Mouse (Mus musculus): ENCODE measurements at regions not wholly inside any gene's neighbourhood (a gene's known extent, or its start where the extent isn't known, plus 50 kb on each side); places are given as distances from the start of the nearest gene placed in this dataset.

- Histone ChIP-seq H3K27ac (no peak overlapping the region), H3K4me1 (no peaks in the 10 kb centered on the region), H3K4me3 (no peak overlapping the region), H3K4me2 (no peak overlapping the region), H3K9ac (no peak overlapping the region), H3K36me3 (no peaks in the 10 kb centered on the region), H3K27me3 (no peaks in the 10 kb centered on the region), H3K9me3 (no peaks in the 10 kb centered on the region)
- ATAC-seq (ENCODE audit: insufficient number of reproducible peaks, low FRiP score, low TSS enrichment, low read depth) = no peak
- 82% methylated on average over 2 of the region's 2 CpGs for WGBS
These were observed 549.6 kb upstream of the Lcorl start for GRCm38 (mm10) chr5:46406969-46407368.

GRCm38 (mm10) chr5:46406404-46406803 is 549.0 kb upstream of the Lcorl start:
- H3K4me3 ChIP-seq = no peak overlapping the region
- H3K4me2 ChIP-seq = no peak overlapping the region
- no peaks in the 10 kb centered on the region for H3K27me3 ChIP-seq
- no peaks in the 10 kb centered on the region for H3K9me3 ChIP-seq
- H3K9ac ChIP-seq = no peak overlapping the region
- H3K27ac ChIP-seq = no peak overlapping the region
- no peak for ATAC-seq (ENCODE audit: insufficient number of reproducible peaks, low FRiP score, low TSS enrichment, low read depth)
- WGBS = 15% methylated on average over 3 of the region's 3 CpGs
- H3K36me3 ChIP-seq = no peaks in the 10 kb centered on the region
- H3K4me1 ChIP-seq = no peaks in the 10 kb centered on the region

GRCm38 (mm10) chr5:46386591-46386990 is 529.2 kb upstream of the Lcorl start:
- WGBS = 52% methylated on average over 2 of the region's 2 CpGs
- H3K9me3 ChIP-seq = no peaks in the 10 kb centered on the region
- H3K4me3 ChIP-seq = no peak overlapping the region
- H3K27ac ChIP-seq = no peak overlapping the region
- no peak overlapping the region for H3K4me2 ChIP-seq
- no peaks in the 10 kb centered on the region for H3K27me3 ChIP-seq
- H3K4me1 ChIP-seq = no peaks in the 10 kb centered on the region
- no peak overlapping the region for H3K9ac ChIP-seq
- no peak for ATAC-seq (ENCODE audit: insufficient number of reproducible peaks, low FRiP score, low TSS enrichment, low read depth)
- no peaks in the 10 kb centered on the region for H3K36me3 ChIP-seq

GRCm38 (mm10) chr5:46367328-46367727 is 509.9 kb upstream of the Lcorl start:
- no peaks in the 10 kb centered on the region for H3K36me3 ChIP-seq
- no peak overlapping the region for H3K4me3 ChIP-seq
- WGBS = 62% methylated on average over 1 of the region's 1 CpGs
- no peak for ATAC-seq (ENCODE audit: insufficient number of reproducible peaks, low FRiP score, low TSS enrichment, low read depth)
- no peaks in the 10 kb centered on the region for H3K27me3 ChIP-seq
- no peaks in the 10 kb centered on the region for H3K4me1 ChIP-seq
- H3K27ac ChIP-seq = no peak overlapping the region
- no peak overlapping the region for H3K4me2 ChIP-seq
- H3K9me3 ChIP-seq = no peaks in the 10 kb centered on the region
- H3K9ac ChIP-seq = no peak overlapping the region

GRCm38 (mm10) chr5:46363661-46364060 is 506.2 kb upstream of the Lcorl start:
- no peaks in the 10 kb centered on the region for H3K9me3 ChIP-seq
- no peak overlapping the region for H3K9ac ChIP-seq
- H3K27me3 ChIP-seq = no peaks in the 10 kb centered on the region
- no peak overlapping the region for H3K27ac ChIP-seq
- H3K4me3 ChIP-seq = no peak overlapping the region
- no peaks in the 10 kb centered on the region for H3K36me3 ChIP-seq
- H3K4me2 ChIP-seq = no peak overlapping the region
- no peak for ATAC-seq (ENCODE audit: insufficient number of reproducible peaks, low FRiP score, low TSS enrichment, low read depth)
- 86% methylated on average over 2 of the region's 2 CpGs for WGBS
- H3K4me1 ChIP-seq = no peaks in the 10 kb centered on the region

- Histone ChIP-seq H3K4me2 (no peak overlapping the region), H3K4me1 (no peaks in the 10 kb centered on the region), H3K27me3 (no peaks in the 10 kb centered on the region), H3K9ac (no peak overlapping the region), H3K9me3 (no peaks in the 10 kb centered on the region), H3K36me3 (no peaks in the 10 kb centered on the region), H3K4me3 (no peak overlapping the region), H3K27ac (no peak overlapping the region)
- WGBS = 60% methylated on average over 1 of the region's 1 CpGs
- no peak for ATAC-seq (ENCODE audit: insufficient number of reproducible peaks, low FRiP score, low TSS enrichment, low read depth)
These were observed 504.2 kb upstream of the Lcorl start for GRCm38 (mm10) chr5:46361637-46362036.

GRCm38 (mm10) chr5:46348448-46348847 is 491.0 kb upstream of the Lcorl start:
- no peak for ATAC-seq (ENCODE audit: insufficient number of reproducible peaks, low FRiP score, low TSS enrichment, low read depth)
- Histone ChIP-seq H3K36me3 (no peaks in the 10 kb centered on the region), H3K9me3 (no peaks in the 10 kb centered on the region), H3K27me3 (no peaks in the 10 kb centered on the region), H3K9ac (no peak overlapping the region), H3K4me2 (no peak overlapping the region), H3K4me3 (no peak overlapping the region), H3K27ac (no peak overlapping the region), H3K4me1 (no peaks in the 10 kb centered on the region)
- WGBS = 80% methylated on average over 5 of the region's 5 CpGs

GRCm38 (mm10) chr5:46347368-46348083 is 490.1 kb upstream of the Lcorl start:
- Histone ChIP-seq H3K4me2 (no peak overlapping the region), H3K27ac (no peak overlapping the region), H3K36me3 (no peaks in the 10 kb centered on the region), H3K27me3 (no peaks in the 10 kb centered on the region), H3K9ac (no peak overlapping the region), H3K4me3 (no peak overlapping the region), H3K9me3 (no peaks in the 10 kb centered on the region), H3K4me1 (no peaks in the 10 kb centered on the region)
- no peak for ATAC-seq (ENCODE audit: insufficient number of reproducible peaks, low FRiP score, low TSS enrichment, low read depth)
- WGBS = 22% methylated on average over 16 of the region's 16 CpGs

GRCm38 (mm10) chr5:46338461-46338860 is 481.0 kb upstream of the Lcorl start:
- Histone ChIP-seq H3K27ac (no peak overlapping the region), H3K4me3 (no peak overlapping the region), H3K9ac (no peak overlapping the region), H3K36me3 (no peaks in the 10 kb centered on the region), H3K9me3 (no peaks in the 10 kb centered on the region), H3K27me3 (no peaks in the 10 kb centered on the region), H3K4me1 (no peaks in the 10 kb centered on the region), H3K4me2 (no peak overlapping the region)
- no peak for ATAC-seq (ENCODE audit: insufficient number of reproducible peaks, low FRiP score, low TSS enrichment, low read depth)
- 55% methylated on average over 2 of the region's 2 CpGs for WGBS

GRCm38 (mm10) chr5:46330880-46331279 is 473.5 kb upstream of the Lcorl start:
- Histone ChIP-seq H3K4me1 (no peaks in the 10 kb centered on the region), H3K4me2 (no peak overlapping the region), H3K27ac (no peak overlapping the region), H3K36me3 (no peaks in the 10 kb centered on the region), H3K9me3 (no peaks in the 10 kb centered on the region), H3K27me3 (no peaks in the 10 kb centered on the region), H3K4me3 (no peak overlapping the region), H3K9ac (no peak overlapping the region)
- no peak for ATAC-seq (ENCODE audit: insufficient number of reproducible peaks, low FRiP score, low TSS enrichment, low read depth)
- 53% methylated on average over 1 of the region's 1 CpGs for WGBS
